Mouse (Mus musculus): ENCODE results near the gene Sirpb1b. TPM values are rescaled to one million over a fixed set of nuclear protein-coding genes. Genes with fewer than 3 reads are reported as not detected.
"Not testable (repeated sequence)": the region's sequence is repeated elsewhere in the genome, so short reads cannot be mapped to it uniquely, and the experiment has no call there.

The Sirpb1b gene
- not detected in 2 replicates for polyA plus RNA-seq (2015; fragmentation: Nextera tagmentation; extraction: Ambion mirVana)

- H3K36me3 ChIP-seq (ENCODE audit: control insufficient read depth, insufficient read depth); H3K4me3 ChIP-seq (replicated peaks; ENCODE audit: low read length); H3K4me2 ChIP-seq (ENCODE audit: low read length); H3K9ac ChIP-seq (replicated peaks; ENCODE audit: low read depth, low read length); H3K27ac ChIP-seq (ENCODE audit: low read length); H3K27me3 ChIP-seq (replicated peaks; ENCODE audit: control insufficient read depth, insufficient read depth, low read length); H3K4me1 ChIP-seq (replicated peaks; ENCODE audit: control insufficient read depth, insufficient read depth, low read length); H3K9me3 ChIP-seq (ENCODE audit: control insufficient read depth, low read length); ATAC-seq: not testable (repeated sequence)
- WGBS: no CpG with 5 or more reads among the region's 1 CpGs
These were observed at the start of gene Sirpb1b for GRCm38 (mm10) chr3:15574887-15575286. Gene Sirpb1b (minus strand): TSS chr3:15575065.

DNA sequence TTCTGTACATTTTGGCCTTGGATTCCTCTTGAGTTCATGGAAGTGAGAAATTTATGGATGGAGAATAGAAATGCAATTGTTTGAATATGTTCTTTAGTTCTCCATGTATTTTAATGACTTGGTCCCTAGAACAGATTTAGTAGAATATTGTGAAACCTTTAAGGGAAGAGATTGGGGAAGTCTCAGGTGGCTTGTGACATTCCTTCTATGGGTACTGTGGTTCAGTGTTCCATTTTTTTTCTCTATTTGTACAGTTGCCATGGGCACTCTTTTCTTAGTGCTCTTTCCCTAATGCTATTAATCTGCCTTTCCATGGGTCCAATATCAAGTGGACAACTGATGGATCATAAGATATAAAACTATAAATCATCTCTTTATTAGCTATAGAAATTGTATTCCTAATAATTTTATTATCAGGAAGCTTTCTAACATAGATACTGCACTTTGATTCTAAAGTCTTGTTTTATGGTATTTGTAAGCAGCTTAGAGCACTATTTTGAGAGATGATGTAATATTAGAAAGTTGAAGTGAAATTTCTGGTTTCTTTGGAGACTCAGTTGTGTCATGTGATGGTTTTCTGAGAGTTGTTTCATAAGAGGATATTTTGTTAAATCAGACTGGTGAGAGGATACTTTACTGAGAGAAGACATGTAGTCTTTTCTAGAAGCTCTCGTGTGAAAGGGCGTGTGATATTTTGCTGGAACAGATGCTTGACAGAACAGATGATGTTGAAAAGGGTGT lies 15.7 kb upstream of the Sirpb1b start:
- H3K4me3 ChIP-seq (replicated peaks; ENCODE audit: low read length); H3K27ac ChIP-seq (ENCODE audit: low read length); H3K4me1 ChIP-seq (replicated peaks; ENCODE audit: control insufficient read depth, insufficient read depth, low read length); H3K27me3 ChIP-seq (replicated peaks; ENCODE audit: control insufficient read depth, insufficient read depth, low read length); H3K9ac ChIP-seq (replicated peaks; ENCODE audit: low read depth, low read length); H3K36me3 ChIP-seq (ENCODE audit: control insufficient read depth, insufficient read depth); H3K9me3 ChIP-seq (ENCODE audit: control insufficient read depth, low read length); ATAC-seq; H3K4me2 ChIP-seq (ENCODE audit: low read length): not testable (repeated sequence)
- 92% methylated on average over 2 of the region's 2 CpGs for WGBS

GRCm38 (mm10) chr3:15586665-15587064 lies 11.8 kb upstream of the Sirpb1b start:
- not testable (repeated sequence) for H3K4me3 ChIP-seq (replicated peaks; ENCODE audit: low read length); H3K36me3 ChIP-seq (ENCODE audit: control insufficient read depth, insufficient read depth); H3K4me2 ChIP-seq (ENCODE audit: low read length); H3K27ac ChIP-seq (ENCODE audit: low read length); H3K9ac ChIP-seq (replicated peaks; ENCODE audit: low read depth, low read length); H3K4me1 ChIP-seq (replicated peaks; ENCODE audit: control insufficient read depth, insufficient read depth, low read length); H3K27me3 ChIP-seq (replicated peaks; ENCODE audit: control insufficient read depth, insufficient read depth, low read length); ATAC-seq; H3K9me3 ChIP-seq (ENCODE audit: control insufficient read depth, low read length)
- WGBS: 81% methylated on average over 1 of the region's 1 CpGs

- no peaks in the 10 kb centered on the region for H3K36me3 ChIP-seq (ENCODE audit: control insufficient read depth, insufficient read depth)
- no peak overlapping the region for H3K27ac ChIP-seq (ENCODE audit: low read length)
- H3K4me3 ChIP-seq (replicated peaks; ENCODE audit: low read length): no peak overlapping the region
- H3K4me2 ChIP-seq (ENCODE audit: low read length): no peak overlapping the region
- no peak for ATAC-seq
- no peaks in the 10 kb centered on the region for H3K4me1 ChIP-seq (replicated peaks; ENCODE audit: control insufficient read depth, insufficient read depth, low read length)
- H3K9me3 ChIP-seq (ENCODE audit: control insufficient read depth, low read length): no peaks in the 10 kb centered on the region
- H3K27me3 ChIP-seq (replicated peaks; ENCODE audit: control insufficient read depth, insufficient read depth, low read length): no peaks in the 10 kb centered on the region
- 82% methylated on average over 1 of the region's 1 CpGs for WGBS
- H3K9ac ChIP-seq (replicated peaks; ENCODE audit: low read depth, low read length): no peak overlapping the region
These were observed 8.6 kb upstream of the Sirpb1b start for GRCm38 (mm10) chr3:15583452-15583851.

DNA sequence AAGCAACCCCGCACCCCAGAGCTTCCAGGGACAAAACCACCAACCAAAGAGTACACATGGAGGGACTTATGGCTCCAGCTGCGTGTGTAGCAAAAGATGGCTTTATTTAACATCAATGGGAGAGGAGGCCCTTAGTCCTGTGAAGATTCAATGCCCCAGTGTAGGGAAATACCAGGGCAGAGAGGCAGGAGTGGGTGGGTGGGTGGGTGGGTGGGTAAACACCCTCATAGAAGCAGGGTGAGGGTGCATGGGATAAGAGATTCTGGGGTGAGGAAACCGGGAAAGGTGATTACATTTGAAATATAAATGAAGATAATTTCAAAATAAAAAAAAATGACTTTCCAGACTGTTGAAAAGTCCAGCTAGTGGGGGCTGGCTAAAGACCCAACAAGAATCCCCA lies 8.1 kb upstream of the Sirpb1b start:
- WGBS: 85% methylated on average over 3 of the region's 3 CpGs
- not testable (repeated sequence) for H3K27me3 ChIP-seq (replicated peaks; ENCODE audit: control insufficient read depth, insufficient read depth, low read length); H3K9me3 ChIP-seq (ENCODE audit: control insufficient read depth, low read length); H3K27ac ChIP-seq (ENCODE audit: low read length); H3K4me1 ChIP-seq (replicated peaks; ENCODE audit: control insufficient read depth, insufficient read depth, low read length); H3K36me3 ChIP-seq (ENCODE audit: control insufficient read depth, insufficient read depth); H3K4me2 ChIP-seq (ENCODE audit: low read length); H3K4me3 ChIP-seq (replicated peaks; ENCODE audit: low read length); H3K9ac ChIP-seq (replicated peaks; ENCODE audit: low read depth, low read length); ATAC-seq

DNA sequence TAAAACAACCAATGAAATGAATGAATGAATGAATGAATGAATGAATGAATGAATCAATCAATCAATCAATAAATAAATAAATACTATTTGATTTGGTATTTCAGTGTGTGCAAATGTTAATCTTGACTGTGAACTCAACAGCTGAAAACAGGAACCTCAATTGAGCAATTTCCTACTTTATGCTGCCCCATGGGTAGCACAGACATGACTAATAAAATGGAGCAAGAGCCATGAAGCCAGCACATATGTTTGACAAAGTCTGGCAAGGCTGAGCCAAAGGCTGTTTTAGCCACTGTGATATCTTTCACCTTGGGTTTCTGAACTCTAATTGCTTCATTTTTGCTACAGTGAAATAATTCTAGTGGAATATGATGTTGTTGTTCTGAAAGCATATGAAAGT lies 1.6 kb upstream of the Sirpb1b start:
- not testable (repeated sequence) for H3K9ac ChIP-seq (replicated peaks; ENCODE audit: low read depth, low read length); H3K9me3 ChIP-seq (ENCODE audit: control insufficient read depth, low read length); H3K27ac ChIP-seq (ENCODE audit: low read length); ATAC-seq; H3K27me3 ChIP-seq (replicated peaks; ENCODE audit: control insufficient read depth, insufficient read depth, low read length); H3K4me2 ChIP-seq (ENCODE audit: low read length); H3K36me3 ChIP-seq (ENCODE audit: control insufficient read depth, insufficient read depth); H3K4me3 ChIP-seq (replicated peaks; ENCODE audit: low read length); H3K4me1 ChIP-seq (replicated peaks; ENCODE audit: control insufficient read depth, insufficient read depth, low read length)

DNA sequence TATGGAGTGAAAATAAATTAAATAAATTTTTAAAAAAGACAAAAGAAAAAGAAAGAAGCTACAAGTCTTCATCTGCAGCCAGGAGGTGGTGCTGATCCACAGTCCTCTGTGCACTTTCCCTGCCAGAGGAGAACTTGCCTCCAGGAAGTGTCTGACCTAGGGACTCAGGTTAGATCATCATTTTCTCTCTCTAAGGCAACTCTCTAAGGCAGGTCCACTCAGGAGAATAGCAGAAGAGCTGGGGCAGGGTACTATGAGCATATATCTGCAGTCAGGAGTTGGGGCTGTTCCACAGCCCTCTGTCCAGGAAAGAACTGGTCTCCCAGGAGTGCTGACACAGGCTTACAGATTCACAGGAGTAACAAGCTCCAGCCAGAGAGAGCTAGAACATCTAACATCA lies 46.3 kb downstream of the Sirpb1b start:
- no peak overlapping the region for H3K4me2 ChIP-seq (ENCODE audit: low read length)
- H3K9me3 ChIP-seq (ENCODE audit: control insufficient read depth, low read length): no peaks in the 10 kb centered on the region
- H3K9ac ChIP-seq (replicated peaks; ENCODE audit: low read depth, low read length): no peak overlapping the region
- H3K4me3 ChIP-seq (replicated peaks; ENCODE audit: low read length): no peak overlapping the region
- no peak overlapping the region for H3K27ac ChIP-seq (ENCODE audit: low read length)
- no peaks in the 10 kb centered on the region for H3K4me1 ChIP-seq (replicated peaks; ENCODE audit: control insufficient read depth, insufficient read depth, low read length)
- H3K27me3 ChIP-seq (replicated peaks; ENCODE audit: control insufficient read depth, insufficient read depth, low read length): no peaks in the 10 kb centered on the region
- H3K36me3 ChIP-seq (ENCODE audit: control insufficient read depth, insufficient read depth): no peaks in the 10 kb centered on the region
- no peak for ATAC-seq

DNA sequence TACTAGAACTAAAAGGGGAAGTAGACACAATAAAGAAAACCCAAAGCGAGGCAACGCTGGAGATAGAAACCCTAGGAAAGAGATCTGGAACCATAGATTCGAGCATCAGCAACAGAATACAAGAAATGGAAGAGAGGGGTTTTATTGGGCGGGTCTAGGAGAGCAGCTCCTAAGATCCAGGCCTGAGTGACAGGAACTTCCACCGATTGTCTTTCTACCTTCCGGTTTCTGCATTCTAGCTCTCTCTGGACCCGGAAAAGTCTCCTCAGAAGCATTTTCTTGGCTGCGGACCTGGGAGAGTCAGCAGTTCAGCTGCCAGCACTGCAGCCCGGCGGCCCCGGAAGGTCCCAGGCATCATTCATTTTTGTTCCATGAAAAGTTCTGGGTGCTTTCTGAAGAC lies 61.3 kb downstream of the Sirpb1b start:
- H3K4me3 ChIP-seq (replicated peaks; ENCODE audit: low read length); H3K4me1 ChIP-seq (replicated peaks; ENCODE audit: control insufficient read depth, insufficient read depth, low read length); H3K4me2 ChIP-seq (ENCODE audit: low read length); H3K9ac ChIP-seq (replicated peaks; ENCODE audit: low read depth, low read length); H3K27ac ChIP-seq (ENCODE audit: low read length); H3K27me3 ChIP-seq (replicated peaks; ENCODE audit: control insufficient read depth, insufficient read depth, low read length); H3K9me3 ChIP-seq (ENCODE audit: control insufficient read depth, low read length); ATAC-seq; H3K36me3 ChIP-seq (ENCODE audit: control insufficient read depth, insufficient read depth): not testable (repeated sequence)
- 92% methylated on average over 9 of the region's 11 CpGs for WGBS

DNA sequence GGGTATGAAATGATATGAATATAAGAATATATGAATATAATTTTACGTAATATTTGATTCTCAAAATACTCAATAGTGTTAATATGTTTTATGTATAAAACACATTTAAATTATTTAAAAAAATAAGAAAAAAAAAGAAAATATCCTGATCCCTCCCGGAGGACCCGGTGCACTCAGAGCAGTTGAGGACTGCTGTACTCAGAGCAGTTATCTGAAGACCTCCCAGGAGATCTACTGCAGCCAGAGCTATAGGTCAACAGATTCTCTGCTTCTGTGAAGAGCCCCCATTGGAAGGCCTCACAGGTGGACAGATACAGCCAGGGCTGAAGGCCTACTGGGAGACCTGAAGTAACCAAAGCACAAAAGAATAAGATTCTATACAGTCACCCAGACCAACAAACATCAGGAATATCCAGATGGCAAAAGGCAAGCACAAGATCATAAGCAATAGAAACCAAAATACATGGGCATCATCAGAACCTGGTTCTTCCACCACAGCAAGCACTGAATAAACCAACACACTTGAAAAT lies 67.0 kb downstream of the Sirpb1b start:
- H3K9ac ChIP-seq (replicated peaks; ENCODE audit: low read depth, low read length); H3K36me3 ChIP-seq (ENCODE audit: control insufficient read depth, insufficient read depth); H3K4me2 ChIP-seq (ENCODE audit: low read length); H3K9me3 ChIP-seq (ENCODE audit: control insufficient read depth, low read length); H3K4me3 ChIP-seq (replicated peaks; ENCODE audit: low read length); H3K27me3 ChIP-seq (replicated peaks; ENCODE audit: control insufficient read depth, insufficient read depth, low read length); ATAC-seq; H3K4me1 ChIP-seq (replicated peaks; ENCODE audit: control insufficient read depth, insufficient read depth, low read length); H3K27ac ChIP-seq (ENCODE audit: low read length): not testable (repeated sequence)
- WGBS: 83% methylated on average over 3 of the region's 3 CpGs

DNA sequence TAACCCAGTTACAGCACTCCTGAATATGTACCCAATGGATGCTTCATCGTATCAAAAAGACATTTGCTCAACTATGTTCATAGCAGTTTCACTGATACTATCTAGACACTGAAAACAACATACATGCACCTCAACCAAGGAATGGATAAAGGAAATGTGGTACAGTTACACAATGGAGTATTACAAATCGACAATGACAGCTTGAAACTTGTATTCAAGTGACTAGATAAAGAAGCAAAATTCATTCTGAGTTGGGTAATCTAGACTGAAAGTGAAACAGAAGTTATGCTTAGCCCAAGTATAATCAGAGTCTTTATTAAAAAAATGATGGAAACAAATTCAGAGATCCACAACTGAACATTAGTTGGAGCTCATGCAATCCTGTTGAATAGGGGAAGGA lies 100.0 kb downstream of the Sirpb1b start:
- not testable (repeated sequence) for H3K4me2 ChIP-seq (ENCODE audit: low read length); H3K27ac ChIP-seq (ENCODE audit: low read length); H3K4me3 ChIP-seq (replicated peaks; ENCODE audit: low read length); H3K9me3 ChIP-seq (ENCODE audit: control insufficient read depth, low read length); H3K27me3 ChIP-seq (replicated peaks; ENCODE audit: control insufficient read depth, insufficient read depth, low read length); H3K9ac ChIP-seq (replicated peaks; ENCODE audit: low read depth, low read length); ATAC-seq; H3K36me3 ChIP-seq (ENCODE audit: control insufficient read depth, insufficient read depth); H3K4me1 ChIP-seq (replicated peaks; ENCODE audit: control insufficient read depth, insufficient read depth, low read length)
- WGBS: 96% methylated on average over 1 of the region's 2 CpGs
